Mouse (Mus musculus) liver, adult 2 months (tissue): ENCODE results near the gene Kcnip4. TPM values are rescaled to one million over a fixed set of nuclear protein-coding genes. Genes with fewer than 3 reads are reported as not detected.

Experiments
- DNase-seq: peaks from one replicate; pipeline ENCODE4 v3.0.0-alpha.2; 2011; ENCODE audit warnings: low read depth, low spot score; ENCODE audit errors: extremely low read depth
- H3K27ac ChIP-seq: fragments of 200-500 bp; replicated peaks from 2 replicates; pipeline ENCODE4 v1.5.1; 2012; ENCODE audit warnings: low read depth, mild to moderate bottlenecking, control low read depth, inconsistent platforms, low read length; ENCODE audit not compliant: insufficient read depth
- H3K27me3 ChIP-seq: fragments of 200-500 bp; 2 replicates; pipeline ENCODE4 v1.6.1; 2012; ENCODE audit warnings: mild to moderate bottlenecking, moderate library complexity, low read length, inconsistent platforms; ENCODE audit not compliant: control insufficient read depth, insufficient read depth
- H3K36me3 ChIP-seq: fragments of 200-500 bp; 2 replicates; pipeline ENCODE4 v1.6.1; 2012; ENCODE audit warnings: low read length, inconsistent platforms; ENCODE audit not compliant: control insufficient read depth, insufficient read depth
- H3K4me1 ChIP-seq: fragments of 200-500 bp; 2 replicates; pipeline ENCODE4 v1.6.1; 2011; ENCODE audit warnings: low read length; ENCODE audit not compliant: control insufficient read depth, insufficient read depth
- H3K4me3 ChIP-seq: fragments of 200-500 bp; 2 replicates; pipeline ENCODE4 v1.5.1; 2011; ENCODE audit warnings: low read depth, mild to moderate bottlenecking, control low read depth, low read length, moderate library complexity; ENCODE audit not compliant: insufficient read depth
- H3K79me2 ChIP-seq: fragments of 200-500 bp; 2 replicates; pipeline ENCODE4 v1.6.1; 2012; ENCODE audit warnings: inconsistent platforms, mild to moderate bottlenecking, low read length, moderate library complexity; ENCODE audit not compliant: control insufficient read depth, insufficient read depth
- H3K9ac ChIP-seq: fragments of 200-500 bp; 2 replicates; pipeline ENCODE4 v1.6.1; 2012; ENCODE audit warnings: low read depth, mild to moderate bottlenecking, control low read depth, inconsistent platforms, low read length
- CTCF ChIP-seq: fragments of 200-500 bp; IDR thresholded peaks from 2 replicates; pipeline ENCODE4 v1.5.1; 2011; ENCODE audit warnings: low read depth, low read length, control low read depth
- POLR2A ChIP-seq: fragments of 200-500 bp; IDR thresholded peaks from 2 replicates; pipeline ENCODE4 v1.6.1; 2011; ENCODE audit warnings: low read length, control low read depth; ENCODE audit not compliant: insufficient read depth; ENCODE audit errors: extremely low read depth
- WGBS: fragments of 180-500 bp; shearing (Covaris S2); methylation state at CpG from one replicate; pipeline ENCODE4 v1.1.7; 2018; 5-methylcytosine and 5-hydroxymethylcytosine counted together
- polyA plus RNA-seq: library from polyadenylated mRNA; depleted of rRNA; stranded (reverse); fragments of >200 nt; gene quantifications from 2 replicates; pipeline ENCODE4 v1.2.3, GENCODE M21; 2012
- total RNA-seq: library from RNA; depleted of rRNA; stranded (reverse); fragments of >200 nt; gene quantifications from 2 replicates; pipeline ENCODE4 v1.2.3, GENCODE M21; 2014

The Kcnip4 gene
- total and polyA plus RNA-seq, 2 experiments: not detected

DNA sequence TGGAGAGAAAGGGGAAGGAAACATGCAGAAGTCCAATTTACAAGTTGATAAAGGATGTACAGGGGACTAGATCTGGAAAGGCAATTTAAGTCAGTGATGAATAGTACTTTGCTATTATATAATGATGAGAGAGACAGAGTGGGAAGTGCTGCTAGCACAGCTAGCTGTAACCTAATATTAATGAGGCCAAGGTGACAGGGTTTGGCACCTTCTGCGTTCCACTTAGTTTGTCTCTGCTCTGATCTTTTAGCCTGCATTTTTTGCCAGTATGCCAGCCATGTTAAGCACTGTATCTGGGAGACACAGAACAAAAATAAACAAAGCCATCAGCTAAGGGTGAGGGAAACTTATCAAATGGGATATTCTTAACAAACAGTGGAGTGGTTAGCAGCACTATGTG, 745.3 kb downstream of the Kcnip4 start:
- WGBS: 48% methylated on average over 1 of the region's 1 CpGs
- TF ChIP-seq POLR2A: no peak
- no peak for TF ChIP-seq CTCF
- Histone ChIP-seq H3K4me3 (no peak overlapping the region), H3K9ac (no peak overlapping the region), H3K4me1 (no peaks in the 10 kb centered on the region), H3K27me3 (no peaks in the 10 kb centered on the region), H3K79me2 (no peaks in the 10 kb centered on the region), H3K36me3 (no peaks in the 10 kb centered on the region), H3K27ac (no peak overlapping the region)
- no peak for DNase-seq

DNA sequence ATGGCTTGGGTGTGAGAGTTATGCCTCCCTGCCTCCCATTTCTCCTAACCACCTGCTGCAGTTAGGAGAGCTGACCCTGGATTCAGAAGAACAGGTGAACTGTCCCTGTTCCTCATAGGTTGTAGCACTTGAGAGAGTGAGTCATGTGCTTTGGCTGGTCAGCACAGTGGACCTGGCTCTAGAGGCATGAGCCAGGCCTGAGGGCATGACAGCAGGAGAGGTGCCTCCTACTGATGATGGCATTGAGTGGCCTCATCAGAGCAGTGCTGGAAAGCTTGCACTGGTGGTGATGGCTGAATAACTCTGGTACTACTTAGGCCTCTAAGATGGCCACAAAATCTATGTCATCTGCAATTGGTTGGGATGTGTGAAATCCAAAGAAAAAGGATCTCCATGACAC, 776.1 kb downstream of the Kcnip4 start:
- Histone ChIP-seq H3K79me2 (no peaks in the 10 kb centered on the region), H3K4me3 (no peak overlapping the region), H3K9ac (no peak overlapping the region), H3K36me3 (no peaks in the 10 kb centered on the region), H3K4me1 (no peaks in the 10 kb centered on the region), H3K27ac (no peak overlapping the region), H3K27me3 (no peaks in the 10 kb centered on the region)
- TF ChIP-seq CTCF: no peak
- no peak for TF ChIP-seq POLR2A
- DNase-seq: no peak

GRCm38 (mm10) chr5:48737640-48738039, 787.1 kb downstream of the Kcnip4 start:
- 51% methylated on average over 2 of the region's 2 CpGs for WGBS
- DNase-seq: no peak

DNA sequence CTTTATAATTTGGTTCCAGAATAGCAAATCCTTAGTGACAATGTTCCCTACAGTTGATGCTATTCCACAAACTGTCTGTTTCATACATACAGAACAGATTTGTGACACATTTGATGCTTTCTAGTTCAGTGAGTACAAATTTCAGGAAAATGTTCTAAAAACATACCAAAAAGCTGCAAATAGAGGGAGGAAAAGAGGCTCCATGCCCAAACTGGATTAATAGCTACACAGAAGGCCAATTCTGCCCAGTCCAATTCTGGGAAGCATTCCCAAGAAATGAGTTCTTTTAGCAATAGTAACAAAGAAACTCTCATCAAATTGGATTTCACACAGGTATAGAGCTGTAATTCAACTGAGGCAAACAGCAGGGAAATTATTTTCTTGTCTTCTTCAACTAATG, 806.5 kb downstream of the Kcnip4 start:
- TF ChIP-seq CTCF: no peak
- TF ChIP-seq POLR2A: no peak
- Histone ChIP-seq H3K4me3 (no peak overlapping the region), H3K79me2 (no peaks in the 10 kb centered on the region), H3K9ac (no peak overlapping the region), H3K36me3 (no peaks in the 10 kb centered on the region), H3K27ac (no peak overlapping the region), H3K27me3 (no peaks in the 10 kb centered on the region), H3K4me1 (no peaks in the 10 kb centered on the region)
- DNase-seq: no peak

More at GRCm38 (mm10) chr5:48737640-48738039, 787.1 kb downstream of the Kcnip4 start:
- Histone ChIP-seq H3K4me1 (no peaks in the 10 kb centered on the region), H3K79me2 (no peaks in the 10 kb centered on the region), H3K36me3 (no peaks in the 10 kb centered on the region), H3K27ac (no peak overlapping the region), H3K9ac (no peak overlapping the region), H3K4me3 (no peak overlapping the region), H3K27me3 (no peaks in the 10 kb centered on the region)
- TF ChIP-seq POLR2A (no peak), CTCF (no peak)

DNA sequence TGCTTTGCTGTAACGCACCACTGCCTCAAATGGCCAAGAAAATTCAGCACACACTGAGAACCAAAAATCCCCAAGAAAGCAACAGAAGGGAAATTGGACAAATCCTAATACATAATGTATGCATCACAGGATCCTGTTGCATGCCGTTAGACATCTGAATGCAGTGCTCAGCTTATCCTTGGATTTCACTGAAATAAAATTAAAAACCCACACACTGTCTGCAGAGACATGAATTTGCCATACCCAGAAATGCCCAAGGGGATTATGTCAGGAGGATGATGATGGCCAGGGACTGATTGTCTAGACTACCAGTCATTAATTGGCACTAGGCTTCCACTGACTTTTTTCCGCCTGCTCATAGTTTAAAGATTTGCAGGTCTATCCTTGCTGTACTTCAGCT, 818.7 kb downstream of the Kcnip4 start:
- H3K27me3 ChIP-seq: no peaks in the 10 kb centered on the region
- H3K79me2 ChIP-seq: no peaks in the 10 kb centered on the region
- no peak overlapping the region for H3K4me3 ChIP-seq
- TF ChIP-seq CTCF: no peak
- DNase-seq: no peak
- no peaks in the 10 kb centered on the region for H3K36me3 ChIP-seq
- no peak overlapping the region for H3K9ac ChIP-seq
- 86% methylated on average over 3 of the region's 3 CpGs for WGBS
- H3K4me1 ChIP-seq: no peaks in the 10 kb centered on the region
- H3K27ac ChIP-seq: no peak overlapping the region

GRCm38 (mm10) chr5:48687068-48687467, 837.6 kb downstream of the Kcnip4 start:
- H3K4me3 ChIP-seq: no peak overlapping the region
- no peaks in the 10 kb centered on the region for H3K27me3 ChIP-seq
- 81% methylated on average over 3 of the region's 3 CpGs for WGBS
- TF ChIP-seq POLR2A (no peak), CTCF (no peak)
- no peak overlapping the region for H3K27ac ChIP-seq
- H3K9ac ChIP-seq: no peak overlapping the region
- H3K79me2 ChIP-seq: no peaks in the 10 kb centered on the region
- H3K36me3 ChIP-seq: no peaks in the 10 kb centered on the region
- H3K4me1 ChIP-seq: no peaks in the 10 kb centered on the region
- no peak for DNase-seq
